Mouse (Mus musculus) liver, embryonic 14.5 days (tissue): ENCODE measurements around the gene Bcl11a.

Experiments
- CTCF ChIP-seq: IDR thresholded peaks from 2 replicates; pipeline ENCODE4 v1.5.1; 2016; ENCODE audit warnings: antibody characterized with exemption, low read depth, control low read depth
- EP300 ChIP-seq: IDR thresholded peaks from 2 replicates; pipeline ENCODE4 v1.6.1; 2016; ENCODE audit warnings: antibody characterized with exemption, low read depth

DNA sequence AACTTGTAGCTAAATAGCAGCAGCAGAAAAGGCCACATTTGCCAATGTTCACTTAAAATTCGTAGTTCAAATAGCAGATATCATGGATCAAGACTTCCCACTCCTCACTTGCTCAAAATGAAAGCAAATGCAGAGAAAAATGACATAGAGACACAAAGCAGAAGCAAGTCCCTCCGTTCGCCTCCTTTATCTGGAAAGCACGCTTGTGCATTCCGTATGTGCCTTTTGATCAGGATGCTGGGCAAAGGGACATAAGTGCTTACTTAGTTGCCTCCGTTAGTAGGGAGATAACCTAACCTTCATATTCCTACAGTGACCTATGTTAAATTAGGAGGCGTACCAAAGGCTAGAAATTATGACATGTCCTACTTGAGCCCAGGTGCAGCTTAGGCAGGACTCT is 5.6 kb downstream of the Bcl11a start:
- no peak for TF ChIP-seq CTCF
- TF ChIP-seq EP300: no peak
